Mouse (Mus musculus): ENCODE results near the gene Cyp4f17. TPM values are rescaled to one million over a fixed set of nuclear protein-coding genes. Genes with fewer than 3 reads are reported as not detected.
"Not testable (repeated sequence)": the region's sequence is repeated elsewhere in the genome, so short reads cannot be mapped to it uniquely, and the experiment has no call there.

The Cyp4f17 gene
- total RNA-seq, 1 experiment = 7.2 TPM

GRCm38 (mm10) chr17:32573286-32573685 lies 67.4 kb downstream of the Cyp4f17 start:
- H3K4me1 ChIP-seq (ENCODE audit: control insufficient read depth in 2 of 2, insufficient read depth in 2 of 2, low read length in 2 of 2, poor library complexity in 1 of 2); H3K36me3 ChIP-seq (ENCODE audit: control insufficient read depth, insufficient read depth, low read length, poor library complexity, severe bottlenecking); in situ Hi-C loops (cut with MboI; ENCODE audit: low sequenced_read_pairs in 2 of 2, unreplicated experiment in 2 of 2); H3K9me3 ChIP-seq (ENCODE audit: control insufficient read depth, insufficient read depth, low read depth, low read length); DNase-seq (ENCODE audit: low read depth, low spot score); H3K9ac ChIP-seq (ENCODE audit: insufficient read depth, low read depth, low read length, poor library complexity, severe bottlenecking); H3K27ac ChIP-seq (ENCODE audit: insufficient read depth, low read depth, low read length, poor library complexity, severe bottlenecking); H3K4me3 ChIP-seq (ENCODE audit: insufficient read depth in 1 of 2, low read depth in 1 of 2, low read length in 2 of 2, poor library complexity in 1 of 2, severe bottlenecking in 1 of 2): not testable (repeated sequence)

- DNase-seq (ENCODE audit: low read depth, low spot score) = no peak
- Histone ChIP-seq H3K4me3 (ENCODE audit: insufficient read depth in 1 of 2, low read depth in 1 of 2, low read length in 2 of 2, poor library complexity in 1 of 2, severe bottlenecking in 1 of 2) (no peak overlapping the region), H3K27ac (ENCODE audit: insufficient read depth, low read depth, low read length, poor library complexity, severe bottlenecking) (no peak overlapping the region), H3K4me1 (ENCODE audit: control insufficient read depth in 2 of 2, insufficient read depth in 2 of 2, low read length in 2 of 2, poor library complexity in 1 of 2) (peaks cover 0 to 2% of the 10 kb centered on the region in 2 experiments; a peak in 1 of 4 replicates), H3K36me3 (ENCODE audit: control insufficient read depth, insufficient read depth, low read length, poor library complexity, severe bottlenecking) (no peaks in the 10 kb centered on the region), H3K9me3 (ENCODE audit: control insufficient read depth, insufficient read depth, low read depth, low read length) (no peaks in the 10 kb centered on the region; the same call in 1 of the 2 replicates), H3K9ac (ENCODE audit: insufficient read depth, low read depth, low read length, poor library complexity, severe bottlenecking) (no peak overlapping the region)
- TF ChIP-seq MAFK (IDR thresholded peaks at IDR 0.05; ENCODE audit: insufficient read depth, low read depth, low read length) (no peak), ZC3H11A (IDR thresholded peaks at IDR 0.05; ENCODE audit: borderline replicate concordance, low read depth, low read length) (no peak), CHD2 (IDR thresholded peaks at IDR 0.05; ENCODE audit: low read depth, low read length) (no peak), ZNF384 (IDR thresholded peaks at IDR 0.05; ENCODE audit: low read depth, low read length) (no peak), HCFC1 (IDR thresholded peaks at IDR 0.05; ENCODE audit: borderline replicate concordance, insufficient read depth, low read length) (no peak)
- in situ Hi-C loops (cut with MboI; ENCODE audit: low sequenced_read_pairs in 2 of 2, unreplicated experiment in 2 of 2) = no loop called here
Observed at GRCm38 (mm10) chr17:32577496-32578186, 71.8 kb downstream of the Cyp4f17 start.

Other genes with a start within 250 kb of the Cyp4f17 start
- gene Brd4, start 221.3 kb upstream of the Cyp4f17 start, total RNA-seq (2012; rRNA removed) = 51.7 and 54.3 TPM in 2 replicates
- 156 and 210 TPM in 2 replicates for gene Akap8, start 184.8 kb upstream of the Cyp4f17 start, total RNA-seq (2012; rRNA removed)
- 63.6 and 126 TPM in 2 replicates for gene Akap8l, start 155.4 kb upstream of the Cyp4f17 start, total RNA-seq (2012; rRNA removed)
- gene Wiz, start 116.6 kb upstream of the Cyp4f17 start, total RNA-seq (2012; rRNA removed) = 10.4 and 12.4 TPM in 2 replicates
- 0.76 and 1.2 TPM in 2 replicates for gene Rasal3, start 102.5 kb upstream of the Cyp4f17 start, total RNA-seq (2012; rRNA removed)
- gene Pglyrp2, start 81.9 kb upstream of the Cyp4f17 start, total RNA-seq (2012; rRNA removed) = not detected in 2 replicates
- gene Cyp4f39, start 53.3 kb upstream of the Cyp4f17 start, total RNA-seq (2012; rRNA removed) = 2.8 and 4.8 TPM in 2 replicates
- 20.8 and 44.2 TPM in 2 replicates for gene Cyp4f16, start 30.5 kb downstream of the Cyp4f17 start, total RNA-seq (2012; rRNA removed)
- 0.63 and 0.71 TPM in 2 replicates for gene Cyp4f37, start 115.3 kb downstream of the Cyp4f17 start, total RNA-seq (2012; rRNA removed)
- gene Cyp4f40, start 152.8 kb downstream of the Cyp4f17 start, total RNA-seq (2012; rRNA removed) = 0.21 and 0.36 TPM in 2 replicates
- 0.11 and 0.31 TPM in 2 replicates for gene Cyp4f15, start 179.6 kb downstream of the Cyp4f17 start, total RNA-seq (2012; rRNA removed)

Data from ES-E14 (cell line).